Mouse (Mus musculus) layer of hippocampus, postnatal 10 days (tissue): ENCODE data around the gene Dcxr. TPM values are rescaled to one million over a fixed set of nuclear protein-coding genes. Genes with fewer than 3 reads are reported as not detected.

Source experiments
- total RNA-seq, 2 experiments: library from RNA; stranded (reverse); gene quantifications; 2 replicates each; pipeline ENCODE4 v1.2.3; 2021

Dcxr gene
- total RNA-seq, 2 experiments from 2014 or later: 7.8 to 10.2 TPM

Other genes with a start within 250 kb of the Dcxr start
- 10 to 100 TPM; 76.4 to 82.3 TPM for gene Mrpl12, start 242.7 kb downstream of the Dcxr start, total RNA-seq
- gene Slc25a10, start 235.4 kb downstream of the Dcxr start, total RNA-seq: 10 to 100 TPM; 24.5 to 25.8 TPM
- gene Gcgr, start 196.6 kb downstream of the Dcxr start, total RNA-seq: under 1 TPM in 1 of 2 experiments, not detected in 1; 0.18 TPM
- 100 to 1,000 TPM in 1 of 2 experiments, 10 to 100 TPM in 1; 95.4 to 107 TPM for gene Mcrip1, start 177.6 kb downstream of the Dcxr start, total RNA-seq
- not detected for gene Ppp1r27, start 176.1 kb downstream of the Dcxr start, total RNA-seq
- 100 to 1,000 TPM; 153 to 161 TPM for gene P4hb, start 154.0 kb downstream of the Dcxr start, total RNA-seq
- 100 to 1,000 TPM; 344 to 379 TPM for gene Arhgdia, start 145.7 kb downstream of the Dcxr start, total RNA-seq
- gene Alyref, start 128.9 kb downstream of the Dcxr start, total RNA-seq: 10 to 100 TPM; 79.8 to 91.3 TPM
- 100 to 1,000 TPM in 1 of 2 experiments, 10 to 100 TPM in 1; 93.5 to 107 TPM for gene Anapc11, start 128.9 kb downstream of the Dcxr start, total RNA-seq
- 1 to 10 TPM; 2.2 to 2.4 TPM for gene Npb, start 118.8 kb downstream of the Dcxr start, total RNA-seq
- 100 to 1,000 TPM; 132 to 145 TPM for gene Pcyt2, start 109.3 kb downstream of the Dcxr start, total RNA-seq
- 10 to 100 TPM; 33.5 to 39.7 TPM for gene Sirt7, start 102.0 kb downstream of the Dcxr start, total RNA-seq
- gene Mafg, start 93.7 kb downstream of the Dcxr start, total RNA-seq: 10 to 100 TPM; 79.3 to 86.7 TPM
- 1 to 10 TPM; 3.5 to 5.3 TPM for gene Pycr1, start 83.5 kb downstream of the Dcxr start, total RNA-seq
- 1 to 10 TPM; 1.1 to 2.1 TPM for gene Myadml2, start 79.1 kb downstream of the Dcxr start, total RNA-seq
- 1 to 10 TPM; 5.8 to 7.4 TPM for gene Notum, start 66.1 kb downstream of the Dcxr start, total RNA-seq
- 10 to 100 TPM; 55.5 to 62.5 TPM for gene Aspscr1, start 54.3 kb downstream of the Dcxr start, total RNA-seq
- 10 to 100 TPM; 30.1 to 32.0 TPM for gene Cenpx, start 13.5 kb downstream of the Dcxr start, total RNA-seq
- 10 to 100 TPM; 61.1 to 71.1 TPM for gene Lrrc45, start 13.4 kb downstream of the Dcxr start, total RNA-seq
- gene Rac3, start 5.8 kb downstream of the Dcxr start, total RNA-seq: 100 to 1,000 TPM; 247 to 249 TPM
- gene Cbr2, start 4.8 kb upstream of the Dcxr start, total RNA-seq: 1 to 10 TPM; 2.6 to 2.8 TPM
- gene Hmga1b, start 35.5 kb upstream of the Dcxr start, total RNA-seq: 10 to 100 TPM; 18.7 to 22.2 TPM
- 10 to 100 TPM; 89.5 to 91.8 TPM for gene Rfng, start 56.9 kb upstream of the Dcxr start, total RNA-seq
- 100 to 1,000 TPM; 136 to 144 TPM for gene Gps1, start 57.0 kb upstream of the Dcxr start, total RNA-seq
- 10 to 100 TPM; 42.3 to 44.5 TPM for gene Dus1l, start 69.1 kb upstream of the Dcxr start, total RNA-seq
- 100 to 1,000 TPM; 286 to 320 TPM for gene Fasn, start 97.3 kb upstream of the Dcxr start, total RNA-seq
- 1 to 10 TPM; 7.3 to 7.4 TPM for gene Ccdc57, start 205.6 kb upstream of the Dcxr start, total RNA-seq
- gene Slc16a3, start 221.2 kb upstream of the Dcxr start, total RNA-seq: 1 to 10 TPM; 2.9 to 4.1 TPM